Mouse (Mus musculus) kidney, embryonic 16.5 days (tissue): ENCODE data around the gene Serpinf1. TPM values are rescaled to one million over a fixed set of nuclear protein-coding genes. Genes with fewer than 3 reads are reported as not detected.

ENCODE experiments used
- ATAC-seq: fragments of 200-750 bp; cut with Nextera tagmentation; 2 replicates; pipeline ENCODE4 v1.8.0; 2017; ENCODE audit warnings: moderate TSS enrichment; ENCODE audit not compliant: low FRiP score, low TSS enrichment
- H3K27ac ChIP-seq: fragments of 300-500 bp; sonication (generic); 2 replicates; pipeline ENCODE4 v1.5.1; 2014; ENCODE audit warnings: low read length
- H3K27me3 ChIP-seq: fragments of 300-500 bp; sonication (generic); 2 replicates; pipeline ENCODE4 v1.6.1; 2014; ENCODE audit warnings: low read length, control low read depth, mixed read lengths; ENCODE audit not compliant: insufficient read depth
- H3K36me3 ChIP-seq: fragments of 300-500 bp; sonication (generic); 2 replicates; pipeline ENCODE4 v1.6.1; 2014; ENCODE audit warnings: low read length, control low read depth, mixed read lengths; ENCODE audit not compliant: insufficient read depth
- H3K4me1 ChIP-seq: fragments of 300-500 bp; sonication (generic); 2 replicates; pipeline ENCODE4 v1.6.1; 2014; ENCODE audit warnings: low read length, control low read depth, mixed read lengths; ENCODE audit not compliant: insufficient read depth
- H3K4me2 ChIP-seq: fragments of 300-500 bp; sonication (generic); replicated peaks from 2 replicates; pipeline ENCODE4 v1.6.1; 2014; ENCODE audit warnings: low read depth, low read length
- H3K4me3 ChIP-seq: fragments of 300-500 bp; sonication (generic); 2 replicates; pipeline ENCODE4 v1.5.1; 2014; ENCODE audit warnings: mild to moderate bottlenecking, low read length
- H3K9ac ChIP-seq: fragments of 300-500 bp; sonication (generic); replicated peaks from 2 replicates; pipeline ENCODE4 v1.6.1; 2014; ENCODE audit warnings: low read length
- H3K9me3 ChIP-seq: fragments of 300-500 bp; sonication (generic); 2 replicates; pipeline ENCODE4 v1.6.1; 2016; ENCODE audit warnings: low read length, control low read depth
- WGBS: fragments of 180-500 bp; shearing (Covaris S2); extraction: QIAGEN DNeasy Blood & Tissue Kit; methylation state at CpG from one replicate; pipeline ENCODE4 v1.1.7; 2014; 5-methylcytosine and 5-hydroxymethylcytosine counted together
- polyA plus RNA-seq: library from polyadenylated mRNA; unstranded; fragments of >200 nt; fragmentation: Nextera tagmentation; extraction: Ambion mirVana; gene quantifications from 2 replicates; pipeline ENCODE4 v1.2.1, GENCODE M21; 2015

Gene Serpinf1
- polyA plus RNA-seq, 1 experiment from 2014 or later: 121 TPM

GRCm38 (mm10) chr11:75462865-75463336 lies 40.4 kb upstream of the Serpinf1 start:
- Histone ChIP-seq H3K9ac (peak overlapping the region; percentile 74; the same call in 1 of the 2 replicates), H3K4me1 (peaks cover 40% of the 10 kb centered on the region), H3K27ac (peak overlapping the region; percentile 89), H3K4me3 (peak overlapping the region; percentile 79), H3K4me2 (peak overlapping the region; percentile 94), H3K36me3 (peaks cover 14% of the 10 kb centered on the region), H3K9me3 (peaks cover 3% of the 10 kb centered on the region), H3K27me3 (no peaks in the 10 kb centered on the region)
- 1% methylated on average over 9 of the region's 9 CpGs for WGBS
- peak; percentile 55 for ATAC-seq

GRCm38 (mm10) chr11:75462253-75462783 lies 39.8 kb upstream of the Serpinf1 start:
- peak overlapping the region; percentile 94 for H3K4me2 ChIP-seq
- H3K9ac ChIP-seq: peak overlapping the region; percentile 74
- no peaks in the 10 kb centered on the region for H3K27me3 ChIP-seq
- H3K27ac ChIP-seq: peak overlapping the region; percentile 89
- WGBS: 3% methylated on average over 15 of the region's 16 CpGs
- H3K4me1 ChIP-seq: peaks cover 34% of the 10 kb centered on the region
- ATAC-seq: 0 out of 2 replicates have a peak, but pooled peaks have one; percentile 11
- H3K4me3 ChIP-seq: peak overlapping the region; percentile 79
- H3K9me3 ChIP-seq: peaks cover 3% of the 10 kb centered on the region
- peaks cover 14% of the 10 kb centered on the region for H3K36me3 ChIP-seq

- Histone ChIP-seq H3K27ac (peak overlapping the region; percentile 89), H3K4me3 (peak overlapping the region; percentile 79), H3K4me2 (peak overlapping the region; percentile 94), H3K36me3 (peaks cover 13% of the 10 kb centered on the region), H3K27me3 (no peaks in the 10 kb centered on the region), H3K4me1 (peaks cover 33% of the 10 kb centered on the region), H3K9me3 (peaks cover 3% of the 10 kb centered on the region), H3K9ac (peak overlapping the region; percentile 74)
- ATAC-seq: peak; percentile 17
- 1% methylated on average over 29 of the region's 30 CpGs for WGBS
Observed at GRCm38 (mm10) chr11:75461743-75462252, 39.3 kb upstream of the Serpinf1 start.

GRCm38 (mm10) chr11:75460844-75461742 lies 38.6 kb upstream of the Serpinf1 start, which contains the start of gene Tlcd2:
Gene Tlcd2 (plus strand): TSS chr11:75461715.
- Histone ChIP-seq H3K4me3 (peak within 1 kb of the TSS; percentile 79), H3K27me3 (no peaks in the 10 kb centered on the region), H3K9ac (peak within 1 kb of the TSS; percentile 74), H3K36me3 (peaks cover 10% of the 10 kb centered on the region), H3K4me2 (peak within 1 kb of the TSS; percentile 94), H3K4me1 (peaks cover 33% of the 10 kb centered on the region), H3K27ac (peak within 1 kb of the TSS; percentile 99), H3K9me3 (no peaks in the 10 kb centered on the region)
- peak; percentile 92 for ATAC-seq
- under 1% methylated on average over 46 of the region's 46 CpGs for WGBS

GRCm38 (mm10) chr11:75460103-75460843 lies 37.8 kb upstream of the Serpinf1 start:
- 2% methylated on average over 19 of the region's 19 CpGs for WGBS

GRCm38 (mm10) chr11:75459751-75460102 lies 37.2 kb upstream of the Serpinf1 start:
- no peak for ATAC-seq
- no peaks in the 10 kb centered on the region for H3K9me3 ChIP-seq
- peak overlapping the region; percentile 99 for H3K27ac ChIP-seq
- H3K4me1 ChIP-seq: peaks cover 40% of the 10 kb centered on the region
- H3K4me2 ChIP-seq: peak overlapping the region; percentile 81
- H3K9ac ChIP-seq: peak overlapping the region; percentile 54
- H3K36me3 ChIP-seq: no peaks in the 10 kb centered on the region
- H3K27me3 ChIP-seq: no peaks in the 10 kb centered on the region
- H3K4me3 ChIP-seq: peak overlapping the region; percentile 50
- WGBS: 28% methylated on average over 5 of the region's 5 CpGs

More at GRCm38 (mm10) chr11:75460103-75460843, 37.8 kb upstream of the Serpinf1 start:
- peak; percentile 59 for ATAC-seq
- Histone ChIP-seq H3K9ac (peak overlapping the region; percentile 74), H3K4me3 (peak overlapping the region; percentile 50), H3K27me3 (no peaks in the 10 kb centered on the region), H3K36me3 (peaks cover 3% of the 10 kb centered on the region; the same call in 1 of the 2 replicates), H3K9me3 (no peaks in the 10 kb centered on the region), H3K4me1 (peaks cover 35% of the 10 kb centered on the region), H3K27ac (peak overlapping the region; percentile 99), H3K4me2 (peak overlapping the region; percentile 81)

GRCm38 (mm10) chr11:75459141-75459711 lies 36.7 kb upstream of the Serpinf1 start:
- WGBS: 71% methylated on average over 5 of the region's 5 CpGs
- peak overlapping the region; percentile 99 for H3K27ac ChIP-seq
- peak overlapping the region; percentile 81; the same call in 1 of the 2 replicates for H3K4me2 ChIP-seq
- no peaks in the 10 kb centered on the region for H3K27me3 ChIP-seq
- ATAC-seq: no peak
- H3K9me3 ChIP-seq: no peaks in the 10 kb centered on the region
- H3K4me1 ChIP-seq: peaks cover 41% of the 10 kb centered on the region
- 0 out of 2 replicates have a peak overlapping the region, but pooled peaks have one; percentile 50 for H3K4me3 ChIP-seq
- peak overlapping the region; percentile 54 for H3K9ac ChIP-seq
- H3K36me3 ChIP-seq: no peaks in the 10 kb centered on the region

GRCm38 (mm10) chr11:75458628-75459041 lies 36.1 kb upstream of the Serpinf1 start:
- Histone ChIP-seq H3K4me3 (no peak overlapping the region), H3K27me3 (no peaks in the 10 kb centered on the region), H3K9me3 (no peaks in the 10 kb centered on the region), H3K36me3 (no peaks in the 10 kb centered on the region), H3K27ac (no peak overlapping the region), H3K4me2 (no peak overlapping the region), H3K4me1 (peaks cover 44% of the 10 kb centered on the region), H3K9ac (no peak overlapping the region)
- 85% methylated on average over 8 of the region's 8 CpGs for WGBS
- no peak for ATAC-seq

GRCm38 (mm10) chr11:75458169-75458568 lies 35.7 kb upstream of the Serpinf1 start:
- H3K4me1 ChIP-seq: peaks cover 40% of the 10 kb centered on the region
- H3K9me3 ChIP-seq: no peaks in the 10 kb centered on the region
- no peaks in the 10 kb centered on the region for H3K36me3 ChIP-seq
- 24% methylated on average over 3 of the region's 3 CpGs for WGBS
- no peak overlapping the region for H3K4me3 ChIP-seq
- H3K4me2 ChIP-seq: no peak overlapping the region
- H3K27ac ChIP-seq: no peak overlapping the region
- no peaks in the 10 kb centered on the region for H3K27me3 ChIP-seq
- no peak for ATAC-seq
- no peak overlapping the region for H3K9ac ChIP-seq
